Mouse (Mus musculus): ENCODE results near the gene Siglece. TPM values are rescaled to one million over a fixed set of nuclear protein-coding genes. Genes with fewer than 3 reads are reported as not detected.

Gene Siglece
- total and polyA plus RNA-seq, 3 experiments = 0.23 TPM; not detected in 2

- Histone ChIP-seq H3K27ac (ENCODE audit: insufficient read depth, low read depth) (no peak overlapping the region), H3K4me3 (replicated peaks in 1 of 3; ENCODE audit: low read depth in 2 of 3, low read length in 2 of 3, poor library complexity in 1 of 3) (no peak overlapping the region), H3K27me3 (replicated peaks) (no peaks in the 10 kb centered on the region), H3K4me2 (ENCODE audit: insufficient read depth, low read depth, poor library complexity, severe bottlenecking) (no peak overlapping the region), H3K4me1 (ENCODE audit: control insufficient read depth in 1 of 2, insufficient read depth in 2 of 2) (peaks cover 0 to 1% of the 10 kb centered on the region in 2 experiments; a peak in 1 of 4 replicates), H3K9ac (ENCODE audit: insufficient read depth, low read depth) (no peak overlapping the region), H3K79me2 (replicated peaks; ENCODE audit: control insufficient read depth, extremely low read depth, insufficient read depth, poor library complexity, severe bottlenecking) (no peaks in the 10 kb centered on the region), H3K9me3 (replicated peaks; ENCODE audit: low read length) (no peaks in the 10 kb centered on the region), H3K36me3 (replicated peaks in 1 of 2; ENCODE audit: control insufficient read depth in 1 of 2, insufficient read depth in 1 of 2, low read length in 1 of 2) (no peaks in the 10 kb centered on the region)
- DNase-seq (ENCODE audit: extremely low read depth) = no peak
- dilution Hi-C loops (cut with MboI; ENCODE audit: extremely low pct_ligation_motif_present, extremely low pct_unique_long_range_greater_than_20kb, low sequenced_read_pairs) (no loop called here), in situ Hi-C loops (cut with MboI; ENCODE audit: low pct_ligation_motif_present, low pct_unique_long_range_greater_than_20kb, low sequenced_read_pairs) (no loop called here)
- TF ChIP-seq PAX5 (IDR thresholded peaks at IDR 0.05; ENCODE audit: low read length) (no peak), UBTF (IDR thresholded peaks at IDR 0.05; ENCODE audit: low read depth, low read length) (no peak), ZC3H11A (IDR thresholded peaks at IDR 0.05; ENCODE audit: low read depth, low read length) (no peak), TBP (conservative IDR thresholded peaks at IDR 0.05; ENCODE audit: low read depth, low read length) (no peak), CTCF (conservative IDR thresholded peaks at IDR 0.05 in 1 of 2, IDR thresholded peaks at IDR 0.05 in 1 of 2; ENCODE audit: low read depth in 2 of 2, low read length in 2 of 2) (no peak), MEF2A (IDR thresholded peaks at IDR 0.05; ENCODE audit: borderline replicate concordance, low read depth, low read length) (no peak), ELF1 (IDR thresholded peaks at IDR 0.05; ENCODE audit: low read depth, low read length) (no peak), JUN (IDR thresholded peaks at IDR 0.05; ENCODE audit: insufficient read depth, low read depth, low read length) (no peak), ETS1 (conservative IDR thresholded peaks at IDR 0.05; ENCODE audit: low read depth, low read length) (no peak)
Measured at GRCm38 (mm10) chr7:43662804-43663203, 2.8 kb upstream of the Siglece start.

GRCm38 (mm10) chr7:43656232-43656631 is 3.7 kb downstream of the Siglece start:
- H3K4me1 ChIP-seq (ENCODE audit: control insufficient read depth in 1 of 2, insufficient read depth in 2 of 2) = peaks cover 0 to 4% of the 10 kb centered on the region in 2 experiments; a peak in 1 of 4 replicates
- no peak overlapping the region for H3K27ac ChIP-seq (ENCODE audit: insufficient read depth, low read depth)

DNA sequence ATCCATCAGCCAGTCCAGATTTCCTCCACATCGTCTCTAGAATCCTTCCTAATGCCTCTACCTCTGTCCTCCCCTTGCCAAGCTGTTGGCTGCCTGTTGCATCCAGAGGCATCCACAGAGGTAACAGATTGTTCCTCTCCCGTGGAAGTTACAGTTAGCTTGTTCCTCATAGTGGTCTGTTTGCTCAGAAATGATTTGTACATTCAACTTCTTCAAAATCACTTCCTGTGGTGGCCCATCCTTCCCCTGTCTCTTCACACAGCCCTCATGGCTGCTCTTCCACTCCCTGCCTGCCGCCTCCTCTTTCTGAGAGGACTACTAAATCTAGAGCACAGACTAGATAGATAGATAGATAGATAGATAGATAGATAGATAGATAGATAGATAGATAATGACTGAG is 5.4 kb downstream of the Siglece start:
- no peak for DNase-seq (ENCODE audit: extremely low read depth)
- Histone ChIP-seq H3K36me3 (replicated peaks in 1 of 2; ENCODE audit: control insufficient read depth in 1 of 2, insufficient read depth in 1 of 2, low read length in 1 of 2) (no peaks in the 10 kb centered on the region), H3K27ac (ENCODE audit: insufficient read depth, low read depth) (no peak overlapping the region), H3K4me1 (ENCODE audit: control insufficient read depth in 1 of 2, insufficient read depth in 2 of 2) (peaks cover 0 to 4% of the 10 kb centered on the region in 2 experiments; a peak in 1 of 4 replicates), H3K9ac (ENCODE audit: insufficient read depth, low read depth) (no peak overlapping the region), H3K79me2 (replicated peaks; ENCODE audit: control insufficient read depth, extremely low read depth, insufficient read depth, poor library complexity, severe bottlenecking) (no peaks in the 10 kb centered on the region), H3K4me3 (replicated peaks in 1 of 3; ENCODE audit: low read depth in 2 of 3, low read length in 2 of 3, poor library complexity in 1 of 3) (no peak overlapping the region), H3K4me2 (ENCODE audit: insufficient read depth, low read depth, poor library complexity, severe bottlenecking) (no peak overlapping the region), H3K9me3 (replicated peaks; ENCODE audit: low read length) (peaks cover 2% of the 10 kb centered on the region), H3K27me3 (replicated peaks) (peaks cover 2% of the 10 kb centered on the region)
- in situ Hi-C loops (cut with MboI; ENCODE audit: low pct_ligation_motif_present, low pct_unique_long_range_greater_than_20kb, low sequenced_read_pairs) = no loop called here
- TF ChIP-seq ELF1 (IDR thresholded peaks at IDR 0.05; ENCODE audit: low read depth, low read length) (no peak), ZC3H11A (IDR thresholded peaks at IDR 0.05; ENCODE audit: low read depth, low read length) (no peak), HCFC1 (IDR thresholded peaks at IDR 0.05; ENCODE audit: low read depth, low read length) (no peak), BHLHE40 (IDR thresholded peaks at IDR 0.05; ENCODE audit: low read depth, low read length) (no peak), ZNF384 (IDR thresholded peaks at IDR 0.05; ENCODE audit: low read depth, low read length) (no peak), JUN (IDR thresholded peaks at IDR 0.05; ENCODE audit: insufficient read depth, low read depth, low read length) (no peak), USF2 (conservative IDR thresholded peaks at IDR 0.05; ENCODE audit: low read depth, low read length) (no peak), TCF12 (IDR thresholded peaks at IDR 0.05; ENCODE audit: low read depth, low read length) (no peak), CTCF (conservative IDR thresholded peaks at IDR 0.05 in 1 of 2, IDR thresholded peaks at IDR 0.05 in 1 of 2; ENCODE audit: low read depth in 2 of 2, low read length in 2 of 2) (no peak), MEF2A (IDR thresholded peaks at IDR 0.05; ENCODE audit: borderline replicate concordance, low read depth, low read length) (no peak), SIN3A (IDR thresholded peaks at IDR 0.05; ENCODE audit: low read length) (no peak), ZKSCAN1 (IDR thresholded peaks at IDR 0.05; ENCODE audit: borderline replicate concordance, low read depth, low read length) (no peak), MAFK (IDR thresholded peaks at IDR 0.05; ENCODE audit: insufficient replicate concordance, low read length) (no peak)
- dilution Hi-C loops (cut with MboI; ENCODE audit: extremely low pct_ligation_motif_present, extremely low pct_unique_long_range_greater_than_20kb, low sequenced_read_pairs) = no loop called here

More at GRCm38 (mm10) chr7:43656232-43656631, 3.7 kb downstream of the Siglece start:
- Histone ChIP-seq H3K79me2 (replicated peaks; ENCODE audit: control insufficient read depth, extremely low read depth, insufficient read depth, poor library complexity, severe bottlenecking) (no peaks in the 10 kb centered on the region), H3K9ac (ENCODE audit: insufficient read depth, low read depth) (no peak overlapping the region), H3K9me3 (replicated peaks; ENCODE audit: low read length) (peaks cover under 1% of the 10 kb centered on the region), H3K27me3 (replicated peaks) (no peaks in the 10 kb centered on the region), H3K4me3 (replicated peaks in 1 of 3; ENCODE audit: low read depth in 2 of 3, low read length in 2 of 3, poor library complexity in 1 of 3) (no peak overlapping the region), H3K4me2 (ENCODE audit: insufficient read depth, low read depth, poor library complexity, severe bottlenecking) (no peak overlapping the region), H3K36me3 (replicated peaks in 1 of 2; ENCODE audit: control insufficient read depth in 1 of 2, insufficient read depth in 1 of 2, low read length in 1 of 2) (no peaks in the 10 kb centered on the region)
- no peak for DNase-seq (ENCODE audit: extremely low read depth)
- in situ Hi-C loops (cut with MboI; ENCODE audit: low pct_ligation_motif_present, low pct_unique_long_range_greater_than_20kb, low sequenced_read_pairs) (no loop called here), dilution Hi-C loops (cut with MboI; ENCODE audit: extremely low pct_ligation_motif_present, extremely low pct_unique_long_range_greater_than_20kb, low sequenced_read_pairs) (no loop called here)
- no peak for TF ChIP-seq RCOR1 (conservative IDR thresholded peaks at IDR 0.05; ENCODE audit: low read depth, low read length)
- TF ChIP-seq KAT2A (IDR thresholded peaks at IDR 0.05; ENCODE audit: insufficient replicate concordance, low read length) = no peak
- TF ChIP-seq ZC3H11A (IDR thresholded peaks at IDR 0.05; ENCODE audit: low read depth, low read length) = no peak
- no peak for TF ChIP-seq UBTF (IDR thresholded peaks at IDR 0.05; ENCODE audit: low read depth, low read length)
- no peak for TF ChIP-seq NELFE (IDR thresholded peaks at IDR 0.05; ENCODE audit: low read depth, low read length)
- TF ChIP-seq MAX (IDR thresholded peaks at IDR 0.05; ENCODE audit: low read length) = no peak
- no peak for TF ChIP-seq ZNF384 (IDR thresholded peaks at IDR 0.05; ENCODE audit: low read depth, low read length)
- TF ChIP-seq GABPA (IDR thresholded peaks at IDR 0.05; ENCODE audit: insufficient replicate concordance, low read depth, low read length) = no peak
- TF ChIP-seq EP300 (IDR thresholded peaks at IDR 0.05; ENCODE audit: low read length) = no peak
- TF ChIP-seq TBP (conservative IDR thresholded peaks at IDR 0.05; ENCODE audit: low read depth, low read length) = no peak
- TF ChIP-seq USF2 (conservative IDR thresholded peaks at IDR 0.05; ENCODE audit: low read depth, low read length) = no peak
- no peak for TF ChIP-seq PAX5 (IDR thresholded peaks at IDR 0.05; ENCODE audit: low read length)
- TF ChIP-seq CHD2 (IDR thresholded peaks at IDR 0.05; ENCODE audit: low read length) = no peak

Measured in CH12.LX (cell line).